Mouse (Mus musculus) brain, embryonic 14.5 days (tissue): Measurements from ENCODE around the gene Cbll1. TPM values are rescaled to one million over a fixed set of nuclear protein-coding genes. Genes with fewer than 3 reads are reported as not detected.
"Not testable (repeated sequence)": the region's sequence is repeated elsewhere in the genome, so short reads cannot be mapped to it uniquely, and the experiment has no call there.

Experiments
- DNase-seq: peaks from one replicate; pipeline ENCODE4 v3.0.0-alpha.2; 2011; ENCODE audit warnings: low read depth
- CTCF ChIP-seq: fragments of 200-500 bp; IDR thresholded peaks from 2 replicates; pipeline ENCODE4 v1.5.1; 2012; ENCODE audit warnings: inconsistent platforms, mild to moderate bottlenecking, moderate library complexity, borderline replicate concordance; ENCODE audit not compliant: insufficient read depth, insufficient read length; ENCODE audit errors: extremely low read depth
- POLR2A ChIP-seq: fragments of 200-500 bp; IDR thresholded peaks from 2 replicates; pipeline ENCODE4 v1.6.1; 2012; ENCODE audit warnings: mild to moderate bottlenecking, inconsistent platforms, borderline replicate concordance; ENCODE audit not compliant: poor library complexity, insufficient read depth, insufficient read length, severe bottlenecking; ENCODE audit errors: extremely low read depth
- polyA plus RNA-seq: library from polyadenylated mRNA; depleted of rRNA; stranded (reverse); fragments of >200 nt; gene quantifications from 2 replicates; pipeline ENCODE4 v1.2.3, GENCODE M21; 2012

Cbll1 gene
- polyA plus RNA-seq, 1 experiment = 19.6 TPM

GRCm38 (mm10) chr12:31520119-31520518, 20.7 kb upstream of the Cbll1 start:
- TF ChIP-seq CTCF = no peak
- TF ChIP-seq POLR2A = no peak
- DNase-seq = peak; percentile 71

GRCm38 (mm10) chr12:31513724-31514503, 14.5 kb upstream of the Cbll1 start:
- DNase-seq = no peak
- TF ChIP-seq CTCF = no peak
- TF ChIP-seq POLR2A = no peak

GRCm38 (mm10) chr12:31512634-31513411, 13.4 kb upstream of the Cbll1 start:
- DNase-seq = no peak
- no peak for TF ChIP-seq CTCF
- TF ChIP-seq POLR2A = no peak

GRCm38 (mm10) chr12:31511218-31511617, 11.8 kb upstream of the Cbll1 start:
- no peak for DNase-seq
- no peak for TF ChIP-seq POLR2A
- no peak for TF ChIP-seq CTCF

- no peak for DNase-seq
- TF ChIP-seq POLR2A = no peak
- TF ChIP-seq CTCF = no peak
Observed at GRCm38 (mm10) chr12:31508496-31508895, 9.1 kb upstream of the Cbll1 start.

GRCm38 (mm10) chr12:31507718-31508364, 8.4 kb upstream of the Cbll1 start:
- TF ChIP-seq CTCF (0 out of 2 replicates have a peak, but pooled peaks have one; percentile 28), POLR2A (no peak)
- peak; percentile 74 for DNase-seq

- TF ChIP-seq CTCF = no peak
- TF ChIP-seq POLR2A = no peak
- DNase-seq = no peak
Observed at GRCm38 (mm10) chr12:31503211-31503610, 3.8 kb upstream of the Cbll1 start.

- no peak for DNase-seq
- TF ChIP-seq CTCF (no peak), POLR2A (no peak)
Observed at GRCm38 (mm10) chr12:31501266-31501665, 1.9 kb upstream of the Cbll1 start.

- TF ChIP-seq POLR2A = no peak
- TF ChIP-seq CTCF = no peak
Observed at GRCm38 (mm10) chr12:31500196-31500595, 780 bp upstream of the Cbll1 start.

GRCm38 (mm10) chr12:31498936-31499313, 491 bp downstream of the Cbll1 start:
- DNase-seq = no peak
- TF ChIP-seq POLR2A (no peak), CTCF (no peak)

More at GRCm38 (mm10) chr12:31500196-31500595, 780 bp upstream of the Cbll1 start:
- DNase-seq = no peak

GRCm38 (mm10) chr12:31486431-31486830, 13.0 kb downstream of the Cbll1 start:
- no peak for TF ChIP-seq POLR2A
- no peak for TF ChIP-seq CTCF
- peak; percentile 49 for DNase-seq

GRCm38 (mm10) chr12:31478182-31478581, 21.2 kb downstream of the Cbll1 start:
- DNase-seq = not testable (repeated sequence)

GRCm38 (mm10) chr12:31462615-31463014, 36.8 kb downstream of the Cbll1 start:
- no peak for TF ChIP-seq POLR2A
- TF ChIP-seq CTCF = no peak
- no peak for DNase-seq
